Mouse (Mus musculus) pancreas, adult 10 weeks (tissue): ENCODE data around the gene Slc25a42. TPM values are rescaled to one million over a fixed set of nuclear protein-coding genes. Genes with fewer than 3 reads are reported as not detected.

Source experiments
- polyA plus RNA-seq: library from polyadenylated mRNA; stranded (reverse); fragments of 350-450 nt; fragmentation: Illumina TruSeq; extraction: RNeasy Lipid Tissue Mini Kit (QIAGEN cat#74804); gene quantifications from one replicate; pipeline ENCODE4 v1.2.3, GENCODE M21; 2015; ENCODE audit warnings: low read depth, low replicate concordance; ENCODE audit not compliant: insufficient read depth

The Slc25a42 gene
- 6.8 TPM for polyA plus RNA-seq

DNA sequence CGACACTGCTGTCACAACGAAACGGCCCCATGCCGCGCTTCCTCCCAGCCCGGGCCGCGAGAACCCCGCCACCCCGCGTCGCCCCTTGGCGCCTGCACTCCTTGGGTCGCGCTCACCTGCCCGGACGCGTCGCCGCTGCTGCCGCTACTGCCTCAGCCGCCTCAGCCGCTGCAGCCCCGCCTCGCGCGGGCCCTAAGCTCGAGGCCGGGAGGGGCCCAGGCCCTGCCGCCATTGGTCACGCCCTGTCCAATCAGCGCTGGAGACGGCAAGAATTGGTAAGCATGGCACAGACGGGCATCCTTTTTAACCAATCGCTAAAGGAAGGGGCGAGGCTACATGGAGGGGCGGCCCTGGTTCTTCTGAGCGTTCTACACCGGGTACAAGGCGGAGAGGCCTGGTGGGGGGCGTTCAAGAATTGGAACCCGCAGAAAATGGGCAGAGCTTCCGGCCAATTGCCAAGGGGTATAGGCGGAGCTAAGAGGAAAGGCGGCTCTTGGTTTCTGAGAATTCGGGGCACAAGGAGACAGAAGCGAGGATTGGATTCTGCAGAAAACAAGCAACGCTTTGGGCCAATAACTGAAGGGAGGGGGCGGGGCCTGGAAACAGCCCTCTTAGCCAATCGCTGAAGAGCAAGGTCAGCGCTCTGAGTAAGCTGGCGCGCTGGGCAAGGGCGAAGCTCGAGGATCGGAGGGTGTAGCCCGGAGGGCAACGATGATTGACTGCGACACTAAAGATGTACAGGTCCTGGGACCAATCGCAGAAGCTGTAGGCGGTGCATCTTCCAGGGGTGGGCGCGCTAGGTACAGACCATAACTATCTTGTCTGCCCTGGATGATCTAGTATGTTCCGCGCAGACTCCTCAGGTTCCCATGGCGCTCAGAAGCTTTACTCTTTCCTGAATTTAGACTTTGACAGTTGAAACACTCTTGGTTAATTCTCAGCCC is at the start of gene Slc25a42:
Gene Slc25a42 (minus strand): TSS at position 194 of the 944 bp plus-strand sequence.

DNA sequence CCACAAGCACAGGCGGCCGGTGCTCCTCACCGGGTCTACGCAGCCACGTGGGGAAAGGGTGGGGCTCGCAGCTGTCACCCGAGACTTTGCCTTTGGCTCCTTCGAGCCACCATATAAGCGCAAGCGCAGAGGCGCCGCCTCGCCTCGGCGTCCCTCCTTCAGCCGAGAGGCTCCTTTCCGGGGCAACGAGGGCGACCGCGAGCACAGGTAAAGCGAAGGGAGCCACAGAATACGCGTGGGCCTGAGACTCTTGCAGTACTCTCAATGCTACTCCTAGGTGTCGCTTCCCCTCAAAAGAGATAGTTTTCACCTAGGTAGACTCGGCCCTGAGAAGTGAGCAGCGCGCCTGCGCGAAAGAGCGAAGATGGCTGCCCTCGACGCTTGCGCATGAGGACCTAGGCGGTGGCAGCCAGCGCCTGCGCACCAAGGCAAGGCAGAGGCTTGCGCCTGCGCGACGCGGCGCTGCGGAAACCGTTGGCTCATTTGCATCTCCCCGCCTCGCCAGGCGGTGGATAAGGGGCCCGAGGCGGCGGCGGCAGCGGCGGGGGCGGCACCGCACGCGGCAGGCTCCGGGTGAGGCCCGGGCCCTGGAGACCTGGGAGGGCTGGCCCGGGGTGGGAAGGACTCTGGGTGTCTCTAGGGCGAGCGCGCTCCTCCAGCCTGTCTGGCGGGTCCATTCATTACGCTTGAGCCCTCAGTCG is 22.1 kb upstream of the Slc25a42 start, which contains the start of the genes Sugp2 and Armc6:
Gene Sugp2 (plus strand): TSS at position 147 of the 701 bp plus-strand sequence.
Gene Armc6 (minus strand): TSS at position 387 of the 701 bp plus-strand sequence.

DNA sequence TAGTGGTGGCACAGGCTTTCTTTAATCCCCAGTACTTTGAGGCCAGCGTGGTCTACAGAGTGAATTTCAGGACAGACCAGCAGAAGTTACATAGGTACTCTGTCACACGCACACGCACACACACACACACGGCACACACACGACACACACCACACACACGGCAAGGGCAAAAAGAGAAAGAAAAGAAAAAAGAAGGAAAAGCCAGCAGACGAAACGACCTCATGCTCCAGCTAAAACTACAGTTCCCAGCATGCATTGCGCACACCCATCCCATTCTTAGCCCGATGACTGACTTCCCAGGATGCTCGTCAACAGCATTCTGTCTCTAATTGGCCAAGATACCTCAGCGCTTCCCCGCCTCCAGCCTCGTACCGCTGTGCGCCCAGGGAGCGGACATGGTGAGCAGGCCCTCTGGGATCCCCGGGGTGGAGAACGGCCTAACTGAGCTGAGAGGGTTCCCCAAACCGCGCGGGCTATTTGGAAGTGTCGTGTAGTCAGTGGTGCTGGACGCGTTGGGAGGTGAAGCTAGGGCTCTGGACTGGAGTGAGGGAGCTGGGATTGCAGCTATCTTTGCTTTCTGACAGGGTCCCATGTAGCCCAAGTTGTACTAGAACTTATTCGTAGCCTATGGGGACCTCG is 39.9 kb downstream of the Slc25a42 start, which contains the start of gene Tmem161a:
Gene Tmem161a (plus strand): TSS at position 314 of the 639 bp plus-strand sequence.

DNA sequence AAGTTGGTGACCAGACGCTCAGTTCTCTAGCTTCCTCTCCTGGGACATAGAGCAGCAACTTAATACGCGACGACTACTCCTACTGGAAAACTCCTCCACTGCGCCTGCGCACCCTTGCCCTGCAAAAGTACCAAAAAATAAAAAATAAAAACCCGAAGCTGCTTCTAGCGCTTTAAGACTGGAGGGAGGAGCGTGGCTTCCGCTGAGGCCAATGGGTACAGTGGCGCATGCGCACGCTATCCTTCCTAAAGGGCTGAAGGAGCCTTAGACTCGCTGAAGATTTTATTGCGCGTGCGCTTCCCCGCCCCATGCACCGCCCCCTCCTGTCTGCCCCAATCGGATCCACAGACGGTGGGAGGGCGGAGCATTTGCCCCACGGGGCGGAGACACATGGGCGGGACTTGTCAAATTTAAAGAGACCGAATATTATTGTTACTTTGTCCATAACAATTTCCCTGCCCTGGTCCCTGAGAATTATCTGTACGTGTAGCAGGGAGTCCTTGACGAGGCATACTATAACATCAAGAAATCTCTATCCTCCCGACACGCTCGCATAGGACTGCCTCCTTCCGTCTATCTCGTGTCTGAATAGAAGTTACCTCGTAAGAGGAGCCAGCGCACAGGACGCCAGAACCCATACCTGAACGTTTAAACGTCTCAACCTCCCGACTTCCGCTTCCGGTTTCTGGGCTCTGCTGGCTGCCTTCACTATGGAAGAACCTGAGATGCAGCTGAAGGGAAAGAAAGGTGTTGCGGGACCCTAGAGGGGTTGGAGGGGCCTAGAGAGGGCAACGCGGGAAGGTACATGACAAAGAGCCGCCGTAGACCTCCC is 72.9 kb downstream of the Slc25a42 start, which contains the start of the genes Rfxank, Borcs8 and Mef2b:
Gene Rfxank (minus strand): TSS at position 129 of the 832 bp plus-strand sequence.
Gene Borcs8 (plus strand): TSS at position 474 of the 832 bp plus-strand sequence.
Gene Mef2b (plus strand): TSS at position 686 of the 832 bp plus-strand sequence.

Other genes starting within 250 kb of the Slc25a42 start
- 7.8 TPM for gene Gatad2a, start 215.9 kb downstream of the Slc25a42 start, polyA plus RNA-seq
- gene Mau2, start 169.6 kb downstream of the Slc25a42 start, polyA plus RNA-seq, result 15.9 TPM
- gene Sugp1, start 169.5 kb downstream of the Slc25a42 start, polyA plus RNA-seq, result 55.8 TPM
- 10.5 TPM for gene Tm6sf2, start 139.4 kb downstream of the Slc25a42 start, polyA plus RNA-seq
- 6.6 TPM for gene Hapln4, start 128.8 kb downstream of the Slc25a42 start, polyA plus RNA-seq
- not detected for gene Ncan, start 91.4 kb downstream of the Slc25a42 start, polyA plus RNA-seq
- 6.3 TPM for gene Nr2c2ap, start 81.0 kb downstream of the Slc25a42 start, polyA plus RNA-seq
- gene Rfxank, start 73.2 kb downstream of the Slc25a42 start, polyA plus RNA-seq, result 5.8 TPM
- 10.1 TPM for gene Borcs8, start 72.8 kb downstream of the Slc25a42 start, polyA plus RNA-seq
- not detected for gene Mef2b, start 72.6 kb downstream of the Slc25a42 start, polyA plus RNA-seq
- 8.3 TPM for gene Tmem161a, start 39.9 kb downstream of the Slc25a42 start, polyA plus RNA-seq
- 9.1 TPM for gene Sugp2, start 21.9 kb upstream of the Slc25a42 start, polyA plus RNA-seq
- gene Armc6, start 22.2 kb upstream of the Slc25a42 start, polyA plus RNA-seq, result 5.1 TPM
- gene Homer3, start 70.5 kb upstream of the Slc25a42 start, polyA plus RNA-seq, result 3.4 TPM
- 16.1 TPM for gene Ddx49, start 90.2 kb upstream of the Slc25a42 start, polyA plus RNA-seq
- 97.1 TPM for gene Cope, start 90.2 kb upstream of the Slc25a42 start, polyA plus RNA-seq
- gene Cers1, start 103.5 kb upstream of the Slc25a42 start, polyA plus RNA-seq, result not detected
- gene Gdf1, start 117.5 kb upstream of the Slc25a42 start, polyA plus RNA-seq, result not detected
- 9.1 TPM for gene Upf1, start 141.0 kb upstream of the Slc25a42 start, polyA plus RNA-seq
- gene Comp, start 161.3 kb upstream of the Slc25a42 start, polyA plus RNA-seq, result not detected
- 6.0 TPM for gene Crtc1, start 227.3 kb upstream of the Slc25a42 start, polyA plus RNA-seq